Mouse (Mus musculus) kidney, adult 9 months (tissue): ENCODE data around the gene Gss.
A peak's percentile ranks its signal among the peaks of the same experiment; 100 is the strongest.
"Not testable (repeated sequence)": the region's sequence is repeated elsewhere in the genome, so short reads cannot be mapped to it uniquely, and the experiment has no call there.

ENCODE experiments used
- DNase-seq: peaks from one replicate; pipeline ENCODE4 v3.0.0; 2022

The Gss gene

DNA sequence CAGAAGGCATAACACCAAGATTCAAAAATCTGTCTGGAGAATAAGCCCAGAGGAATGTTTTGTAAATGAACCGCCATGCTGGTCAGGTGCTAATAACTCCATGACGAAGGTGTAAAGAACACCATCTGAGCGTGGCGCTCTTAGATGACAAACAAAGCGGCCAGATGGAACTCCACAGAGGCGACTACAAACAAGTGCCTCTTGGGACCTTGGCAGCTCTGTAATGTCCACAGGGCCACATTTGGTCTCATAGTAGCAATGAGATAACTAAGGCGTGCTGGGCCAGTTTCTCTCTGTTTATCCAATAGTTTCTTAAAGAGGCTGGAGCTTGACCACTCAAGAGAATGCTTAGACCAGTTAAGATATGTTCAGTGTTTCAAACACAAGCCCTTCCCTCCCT, 18.6 kb downstream of the Gss start:
- DNase-seq, result no peak

GRCm38 (mm10) chr2:155573001-155573400, 19.6 kb downstream of the Gss start:
- no peak for DNase-seq

- peak; percentile 59 for DNase-seq
Observed at GRCm38 (mm10) chr2:155569223-155569807, 23.3 kb downstream of the Gss start.

GRCm38 (mm10) chr2:155567751-155568150, 24.9 kb downstream of the Gss start:
- DNase-seq, result no peak

DNA sequence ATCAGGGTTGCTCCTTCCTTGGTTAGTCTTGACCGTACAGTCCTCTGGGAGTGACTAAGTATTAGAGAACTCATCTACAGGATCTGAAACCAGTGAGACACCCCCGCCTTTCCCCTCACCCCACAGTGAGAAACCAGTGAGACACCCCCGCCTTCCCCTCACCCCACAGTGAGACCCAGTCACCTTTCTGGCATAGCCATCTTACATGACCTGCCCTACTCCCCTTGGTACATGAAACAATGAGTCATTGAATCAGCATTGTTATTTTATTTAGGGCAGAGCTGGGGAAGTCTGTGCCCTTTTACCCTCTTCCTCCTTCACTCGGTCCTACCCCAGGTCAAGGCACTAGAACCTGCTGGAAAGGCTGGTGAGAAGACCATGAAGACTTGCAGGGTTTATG, 29.7 kb downstream of the Gss start:
- DNase-seq, result no peak

DNA sequence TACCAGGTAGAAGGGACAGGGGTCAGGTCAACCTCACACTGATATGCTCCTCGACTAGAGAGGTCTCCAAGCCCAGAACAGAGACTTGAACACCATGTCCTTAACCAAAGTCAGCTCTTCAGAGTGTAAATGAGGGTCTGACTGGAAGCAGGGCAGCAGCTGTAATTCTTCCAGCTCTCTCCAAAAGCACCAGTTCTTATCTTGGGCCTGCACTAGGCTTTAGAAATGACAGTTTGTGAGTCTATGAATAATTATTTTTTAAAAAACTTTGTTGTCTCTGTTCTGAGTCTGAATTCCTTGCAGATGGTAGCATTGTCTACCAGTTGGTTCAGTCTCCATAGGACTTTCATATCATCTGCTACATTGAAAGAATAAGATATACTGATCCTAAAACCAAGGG, 30.4 kb downstream of the Gss start:
- DNase-seq, result no peak

GRCm38 (mm10) chr2:155554426-155554985, 38.1 kb downstream of the Gss start:
- no peak for DNase-seq

DNA sequence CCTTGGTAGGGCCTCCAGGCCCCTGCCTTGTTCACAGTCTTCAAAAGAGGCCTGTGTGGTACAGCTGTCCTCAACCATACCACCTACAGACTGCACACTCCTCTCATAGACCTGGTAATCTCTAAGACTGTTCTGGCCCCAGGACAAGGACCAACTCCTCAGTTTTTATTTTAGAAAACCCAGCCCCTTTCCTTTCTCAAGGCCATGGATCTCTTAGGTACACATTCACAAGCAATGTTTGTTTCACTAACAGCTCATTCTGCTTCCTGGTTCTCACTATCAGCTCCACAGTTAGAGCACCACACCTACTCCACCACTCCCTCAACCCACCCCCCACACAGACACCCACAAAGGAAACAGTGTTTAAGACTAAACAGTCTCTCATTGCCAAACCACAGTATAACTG, 39.7 kb downstream of the Gss start:
- DNase-seq, result no peak

DNA sequence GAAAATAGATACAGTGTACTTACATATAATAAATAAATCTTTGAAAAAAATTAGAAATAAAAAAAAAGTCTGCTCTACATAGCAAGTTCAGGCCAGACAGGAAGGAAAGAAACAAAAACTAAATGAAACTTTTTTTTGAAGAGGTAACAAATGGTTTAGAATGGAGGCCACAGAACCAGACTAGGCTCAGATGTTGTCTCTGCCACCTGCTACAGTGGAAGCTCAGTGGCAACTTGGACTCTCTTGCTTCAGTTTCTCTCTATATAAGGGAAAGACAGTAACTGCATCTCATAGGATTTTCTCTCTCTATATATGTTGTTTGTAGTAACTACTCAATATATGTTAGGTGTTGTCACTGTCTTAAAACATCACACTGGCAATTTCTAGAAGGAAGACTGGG, 40.3 kb downstream of the Gss start:
- DNase-seq, result no peak

DNA sequence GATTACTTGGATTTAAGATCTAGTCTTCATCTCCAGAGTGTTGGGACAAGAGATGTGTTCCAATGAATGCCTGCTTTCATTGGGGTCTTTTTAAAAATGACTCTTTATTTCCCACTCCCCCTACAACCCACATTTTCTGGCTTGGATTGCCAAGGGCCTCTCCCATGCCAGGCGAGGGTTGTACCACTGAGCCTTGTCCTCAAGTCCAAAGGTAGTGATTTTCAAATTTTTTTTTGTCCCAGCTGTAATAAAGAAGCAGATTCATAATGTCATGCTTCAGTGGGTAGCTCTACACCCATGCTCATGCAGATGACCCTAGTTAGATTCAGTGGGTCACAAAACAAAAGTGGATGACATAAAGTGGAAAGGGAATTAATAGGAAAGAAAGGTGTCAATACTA, 45.7 kb downstream of the Gss start:
- peak; percentile 56 for DNase-seq

- DNase-seq, result peak; percentile 70
Observed at GRCm38 (mm10) chr2:155540822-155541458, 51.7 kb downstream of the Gss start.

GRCm38 (mm10) chr2:155539696-155540095, 52.9 kb downstream of the Gss start:
- peak; percentile 78 for DNase-seq

DNA sequence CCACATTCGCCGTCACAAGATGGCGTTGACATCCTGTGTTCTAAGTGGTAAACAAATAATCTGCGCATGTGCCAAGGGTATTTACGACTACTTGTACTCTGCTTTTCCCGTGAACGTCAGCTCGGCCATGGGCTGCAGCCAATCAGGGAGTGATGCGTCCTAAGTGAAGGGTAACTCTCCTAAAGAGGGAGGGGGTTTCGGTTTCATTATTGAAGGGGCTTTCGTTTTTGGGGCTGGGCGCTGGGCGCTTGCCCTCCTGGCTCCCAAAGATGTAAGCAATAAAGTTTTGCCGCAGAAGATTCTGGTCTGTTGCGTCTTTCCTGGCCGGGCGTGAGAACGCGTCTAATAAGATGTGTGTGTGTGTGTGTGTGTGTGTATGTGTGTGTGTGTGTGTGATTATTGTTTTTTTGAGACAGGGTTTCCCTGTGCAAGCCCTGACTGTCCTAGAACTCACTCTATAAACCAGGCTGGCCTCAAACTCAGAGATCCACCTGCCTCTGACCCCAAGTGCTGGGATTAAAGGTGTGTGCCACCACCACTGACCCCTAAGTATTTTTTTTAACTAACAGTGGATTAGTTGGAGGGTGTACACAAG, 54.0 kb downstream of the Gss start:
- not testable (repeated sequence) for DNase-seq

GRCm38 (mm10) chr2:155537761-155538462, 54.7 kb downstream of the Gss start:
- DNase-seq, result no peak

DNA sequence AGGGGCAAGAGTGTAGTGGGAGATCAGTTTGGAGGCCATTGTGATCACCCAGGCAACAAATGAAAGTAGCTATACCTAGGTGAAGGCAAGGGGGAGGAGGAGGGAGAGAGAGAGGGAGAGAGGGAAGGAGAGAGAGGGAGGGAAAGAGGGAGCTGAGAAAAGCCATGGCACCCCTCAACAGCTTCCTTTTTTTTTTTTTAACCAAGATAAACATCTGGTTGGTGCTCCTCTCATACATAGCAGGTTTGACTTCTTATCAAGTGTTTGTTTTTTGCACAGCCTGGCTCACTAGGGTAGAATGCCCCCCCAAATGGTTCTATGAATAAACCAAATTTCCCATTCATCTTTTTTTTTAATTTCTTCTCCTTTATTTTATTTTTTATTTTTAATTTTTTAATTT, 56.3 kb downstream of the Gss start:
- DNase-seq, result no peak

DNA sequence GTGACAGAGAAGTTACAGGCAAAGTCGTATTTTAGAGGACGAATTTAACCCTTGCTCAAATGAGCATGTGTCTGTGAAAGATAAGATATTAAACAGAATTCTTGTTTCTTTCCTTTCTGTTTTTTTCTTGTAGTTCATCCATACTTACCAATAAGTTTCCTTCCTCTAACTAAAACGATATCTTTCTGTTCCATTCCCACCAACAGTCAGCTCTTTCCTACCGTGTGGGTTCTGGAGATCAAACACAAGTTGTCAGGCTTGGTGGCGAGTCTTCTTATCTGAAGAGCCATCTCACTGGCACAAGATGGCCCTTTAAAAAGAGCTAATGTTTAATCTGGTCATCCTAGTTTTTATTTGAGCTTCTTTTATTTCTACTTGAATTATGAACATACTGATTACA, 65.2 kb downstream of the Gss start:
- DNase-seq, result no peak

DNA sequence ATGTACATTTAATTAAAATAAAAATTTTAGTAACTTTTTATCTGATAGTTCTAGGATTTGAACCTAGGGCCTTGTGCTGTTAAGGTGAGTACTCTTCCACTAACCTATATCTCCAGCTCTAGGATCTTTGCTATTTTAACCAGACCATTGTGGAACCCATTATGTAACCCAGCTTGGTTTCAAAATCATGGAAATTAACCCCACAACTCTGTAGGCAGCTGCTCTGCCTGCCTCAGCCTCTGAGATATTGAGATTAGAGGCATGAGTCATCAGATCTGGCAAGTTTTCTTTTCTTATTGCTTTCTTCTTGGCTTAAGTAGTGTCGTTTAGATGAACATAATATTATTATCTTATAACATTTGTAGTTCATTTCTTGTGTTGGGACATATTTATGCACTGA, 68.2 kb downstream of the Gss start:
- DNase-seq, result no peak

DNA sequence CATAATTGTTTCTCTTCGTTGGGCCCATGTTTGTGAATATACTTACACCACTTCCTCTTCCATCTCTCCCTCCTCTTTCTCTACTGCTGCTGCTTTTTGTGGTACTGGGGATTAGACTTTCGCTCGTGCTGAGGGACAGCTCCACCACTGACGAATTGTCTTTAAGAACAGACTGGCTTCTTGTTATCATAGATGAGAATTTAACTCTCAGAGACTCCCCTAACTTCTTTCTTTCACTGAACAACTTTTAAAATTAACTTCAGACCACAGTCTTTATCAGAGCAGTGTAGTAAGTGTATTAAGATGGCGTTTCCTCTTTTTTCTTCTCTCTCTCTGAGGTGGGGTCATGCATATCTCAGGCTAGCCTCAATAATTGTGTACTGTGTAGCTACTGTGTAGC, 68.9 kb downstream of the Gss start:
- DNase-seq, result no peak

DNA sequence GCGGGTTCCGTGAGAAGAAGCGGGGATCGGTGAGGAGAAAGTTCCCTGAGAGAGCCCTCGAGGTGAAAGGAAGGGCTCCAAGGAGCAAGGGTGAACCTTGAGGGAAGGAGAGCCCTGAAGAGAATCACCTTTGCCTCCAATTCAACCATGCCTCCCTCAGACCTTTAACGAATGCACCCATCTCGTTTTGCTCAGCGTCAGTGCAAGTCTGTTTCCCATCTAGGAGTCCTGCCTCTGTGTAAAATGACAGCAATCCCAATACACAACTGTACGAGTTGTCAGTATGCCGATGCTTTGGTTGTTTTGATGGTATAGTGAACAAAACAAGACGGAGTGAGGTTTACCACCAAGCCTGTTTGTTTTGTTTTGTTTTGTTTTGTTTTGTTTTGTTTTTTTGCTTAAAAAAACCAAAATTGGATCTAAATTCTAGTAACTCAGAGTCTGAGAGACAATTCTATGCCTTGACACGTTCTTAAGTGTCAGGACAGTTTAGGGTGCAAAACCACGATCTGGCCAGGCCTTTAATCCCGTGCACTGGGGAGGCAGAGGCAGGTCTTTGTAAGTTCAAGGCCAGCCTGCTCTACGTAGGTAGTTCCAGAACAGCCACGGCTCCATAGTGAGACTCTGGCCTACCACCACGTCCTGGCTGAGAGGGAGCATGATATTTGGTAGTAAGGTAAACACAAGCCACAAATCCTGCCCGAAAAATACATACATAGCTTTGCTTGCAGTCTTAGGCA, 73.9 kb downstream of the Gss start:
- no peak for DNase-seq

- DNase-seq, result peak; percentile 100
Observed at GRCm38 (mm10) chr2:155517455-155518423, 74.9 kb downstream of the Gss start, which contains the start of the genes Acss2 and Ggt7. Gene Acss2, plus strand, starts transcription at chr2:155517948. Gene Ggt7, minus strand, starts transcription at chr2:155518237.

GRCm38 (mm10) chr2:155515941-155516340, 76.7 kb downstream of the Gss start:
- peak; percentile 82 for DNase-seq

DNA sequence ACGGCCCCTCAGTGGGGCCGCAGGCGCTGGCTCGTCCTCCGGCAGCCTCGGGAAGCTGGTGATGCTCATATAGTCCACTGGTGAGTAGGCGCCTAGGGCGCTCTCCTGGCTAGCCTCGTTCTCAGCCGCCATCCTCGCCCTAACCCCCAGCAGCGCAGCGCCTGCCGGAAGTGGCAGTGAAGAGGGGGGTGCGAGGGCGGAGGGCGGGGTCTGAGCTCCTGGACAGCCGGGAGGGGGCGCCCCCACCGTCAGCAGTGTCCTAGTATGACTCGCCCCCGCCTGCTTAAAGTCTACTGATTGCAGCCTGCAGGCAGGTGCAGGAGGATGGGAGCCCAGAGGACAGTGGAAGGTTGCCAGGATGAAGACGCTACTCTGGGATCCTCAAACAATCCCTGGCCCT, 77.9 kb downstream of the Gss start:
- DNase-seq, result peak; percentile 60
